Mouse (Mus musculus) forebrain, embryonic 10.5 days (tissue): ENCODE data around the gene Klhl35. TPM values are rescaled to one million over a fixed set of nuclear protein-coding genes. Genes with fewer than 3 reads are reported as not detected.

Experiments
- DNase-seq: peaks from one replicate; pipeline ENCODE4 v3.0.0-alpha.2; 2017; ENCODE audit warnings: low spot score; ENCODE audit errors: extremely low spot score
- H3K27ac ChIP-seq: fragments of 300-500 bp; sonication (generic); 2 replicates; pipeline ENCODE4 v1.5.1; 2016; ENCODE audit warnings: mild to moderate bottlenecking
- H3K27me3 ChIP-seq: fragments of 300-500 bp; sonication (generic); 2 replicates; pipeline ENCODE4 v1.6.1; 2016; ENCODE audit warnings: mild to moderate bottlenecking; ENCODE audit not compliant: poor library complexity, severe bottlenecking
- H3K36me3 ChIP-seq: fragments of 300-500 bp; sonication (generic); replicated peaks from 2 replicates; pipeline ENCODE4 v1.6.1; 2016; ENCODE audit warnings: mild to moderate bottlenecking, moderate library complexity
- H3K4me1 ChIP-seq: fragments of 300-500 bp; sonication (generic); 2 replicates; pipeline ENCODE4 v1.6.1; 2016
- H3K4me3 ChIP-seq: fragments of 300-500 bp; sonication (generic); 2 replicates; pipeline ENCODE4 v1.5.1; 2016; ENCODE audit warnings: mild to moderate bottlenecking, moderate library complexity
- H3K9me3 ChIP-seq: fragments of 300-500 bp; sonication (generic); 2 replicates; pipeline ENCODE4 v1.6.1; 2016; ENCODE audit warnings: mild to moderate bottlenecking, moderate library complexity
- WGBS: fragments of 180-500 bp; shearing (Covaris S2); methylation state at CpG from one replicate; pipeline ENCODE4 v1.1.7; 2016; 5-methylcytosine and 5-hydroxymethylcytosine counted together
- polyA plus RNA-seq: library from polyadenylated mRNA; unstranded; fragments of >200 nt; fragmentation: Nextera tagmentation; extraction: Ambion mirVana; gene quantifications from 2 replicates; pipeline ENCODE4 v1.2.1, GENCODE M21; 2016

Klhl35 gene
- polyA plus RNA-seq, 1 experiment from 2014 or later: 0.97 TPM

- no peak for DNase-seq
- Histone ChIP-seq H3K4me1 (0 out of 2 replicates have a peak, but pooled peaks cover 3% of the 10 kb centered on the region), H3K27ac (0 out of 2 replicates have a peak overlapping the region, but pooled peaks have one; percentile 3), H3K36me3 (peaks cover 22% of the 10 kb centered on the region), H3K27me3 (no peaks in the 10 kb centered on the region), H3K4me3 (no peak overlapping the region), H3K9me3 (no peaks in the 10 kb centered on the region)
- whole genome bisulfite sequencing: 90% methylated on average over 8 of the region's 8 CpGs
Observed at GRCm38 (mm10) chr7:99458849-99459248, 7.0 kb upstream of the Klhl35 start.

GRCm38 (mm10) chr7:99459888-99460652 is 5.7 kb upstream of the Klhl35 start:
- WGBS: 93% methylated on average over 15 of the region's 15 CpGs
- H3K36me3 ChIP-seq: peaks cover 22% of the 10 kb centered on the region
- DNase-seq: no peak
- H3K4me3 ChIP-seq: no peak overlapping the region
- no peaks in the 10 kb centered on the region for H3K9me3 ChIP-seq
- H3K27me3 ChIP-seq: no peaks in the 10 kb centered on the region
- no peak overlapping the region for H3K27ac ChIP-seq
- 0 out of 2 replicates have a peak, but pooled peaks cover 3% of the 10 kb centered on the region for H3K4me1 ChIP-seq

- 74% methylated on average over 2 of the region's 2 CpGs for WGBS
- H3K4me1 ChIP-seq: peaks cover 24% of the 10 kb centered on the region
- no peak overlapping the region for H3K27ac ChIP-seq
- H3K27me3 ChIP-seq: peaks cover 21% of the 10 kb centered on the region
- no peak for DNase-seq
- H3K9me3 ChIP-seq: no peaks in the 10 kb centered on the region
- peaks cover 20% of the 10 kb centered on the region for H3K36me3 ChIP-seq
- H3K4me3 ChIP-seq: no peak overlapping the region
Observed at GRCm38 (mm10) chr7:99463120-99463519, 2.7 kb upstream of the Klhl35 start.

GRCm38 (mm10) chr7:99467916-99468282 is 2.1 kb downstream of the Klhl35 start:
- H3K27me3 ChIP-seq: peaks cover 54% of the 10 kb centered on the region
- H3K9me3 ChIP-seq: no peaks in the 10 kb centered on the region
- peak overlapping the region; percentile 58 for H3K4me3 ChIP-seq
- peaks cover 38% of the 10 kb centered on the region for H3K4me1 ChIP-seq
- WGBS: 30% methylated on average over 11 of the region's 11 CpGs
- H3K36me3 ChIP-seq: peaks cover 23% of the 10 kb centered on the region
- no peak for DNase-seq
- H3K27ac ChIP-seq: peak overlapping the region; percentile 87

GRCm38 (mm10) chr7:99468283-99469132 is 2.7 kb downstream of the Klhl35 start:
- peaks cover 38% of the 10 kb centered on the region for H3K4me1 ChIP-seq
- WGBS: 2% methylated on average over 134 of the region's 145 CpGs

GRCm38 (mm10) chr7:99469680-99470405 is 4.0 kb downstream of the Klhl35 start:
- H3K4me3 ChIP-seq: no peak overlapping the region
- peaks cover 50% of the 10 kb centered on the region for H3K4me1 ChIP-seq
- H3K9me3 ChIP-seq: no peaks in the 10 kb centered on the region
- no peak overlapping the region for H3K27ac ChIP-seq
- peaks cover 54% of the 10 kb centered on the region for H3K27me3 ChIP-seq
- no peak for DNase-seq
- H3K36me3 ChIP-seq: peaks cover 43% of the 10 kb centered on the region
- WGBS: 83% methylated on average over 17 of the region's 17 CpGs

More at GRCm38 (mm10) chr7:99468283-99469132, 2.7 kb downstream of the Klhl35 start:
- Histone ChIP-seq H3K4me3 (peak overlapping the region; percentile 58), H3K9me3 (no peaks in the 10 kb centered on the region), H3K27me3 (peaks cover 54% of the 10 kb centered on the region), H3K27ac (peak overlapping the region; percentile 87), H3K36me3 (peaks cover 29% of the 10 kb centered on the region)
- DNase-seq: peak; percentile 68

- H3K4me3 ChIP-seq: no peak overlapping the region
- H3K36me3 ChIP-seq: peaks cover 60% of the 10 kb centered on the region
- peaks cover 41% of the 10 kb centered on the region for H3K4me1 ChIP-seq
- no peak overlapping the region for H3K27ac ChIP-seq
- 63% methylated on average over 18 of the region's 18 CpGs for WGBS
- peaks cover 48% of the 10 kb centered on the region for H3K27me3 ChIP-seq
- DNase-seq: no peak
- no peaks in the 10 kb centered on the region for H3K9me3 ChIP-seq
Observed at GRCm38 (mm10) chr7:99471578-99471977, 5.8 kb downstream of the Klhl35 start.

- WGBS: 88% methylated on average over 14 of the region's 14 CpGs
Observed at GRCm38 (mm10) chr7:99473638-99474407, 8.0 kb downstream of the Klhl35 start.

GRCm38 (mm10) chr7:99474836-99475561 is 9.2 kb downstream of the Klhl35 start:
- Histone ChIP-seq H3K27me3 (peaks cover 14% of the 10 kb centered on the region), H3K27ac (peak overlapping the region; percentile 70), H3K4me1 (peaks cover 39% of the 10 kb centered on the region), H3K36me3 (peaks cover 94% of the 10 kb centered on the region), H3K4me3 (no peak overlapping the region), H3K9me3 (no peaks in the 10 kb centered on the region)
- WGBS: 76% methylated on average over 12 of the region's 12 CpGs
- no peak for DNase-seq

More at GRCm38 (mm10) chr7:99473638-99474407, 8.0 kb downstream of the Klhl35 start:
- H3K9me3 ChIP-seq: no peaks in the 10 kb centered on the region
- peaks cover 83% of the 10 kb centered on the region for H3K36me3 ChIP-seq
- H3K27me3 ChIP-seq: peaks cover 26% of the 10 kb centered on the region
- peaks cover 34% of the 10 kb centered on the region for H3K4me1 ChIP-seq
- no peak for DNase-seq
- no peak overlapping the region for H3K4me3 ChIP-seq
- H3K27ac ChIP-seq: no peak overlapping the region

GRCm38 (mm10) chr7:99475562-99475911 is 9.7 kb downstream of the Klhl35 start:
- no peak for DNase-seq
- no peak overlapping the region for H3K27ac ChIP-seq
- no peak overlapping the region for H3K4me3 ChIP-seq
- no peaks in the 10 kb centered on the region for H3K9me3 ChIP-seq
- peaks cover 9% of the 10 kb centered on the region for H3K27me3 ChIP-seq
- H3K4me1 ChIP-seq: peaks cover 45% of the 10 kb centered on the region
- peaks cover 98% of the 10 kb centered on the region for H3K36me3 ChIP-seq
- 93% methylated on average over 2 of the region's 2 CpGs for WGBS

GRCm38 (mm10) chr7:99476558-99477114 is 10.8 kb downstream of the Klhl35 start:
- peaks cover 100% of the 10 kb centered on the region for H3K36me3 ChIP-seq
- H3K27ac ChIP-seq: no peak overlapping the region

More at GRCm38 (mm10) chr7:99476558-99477114, 10.8 kb downstream of the Klhl35 start:
- Histone ChIP-seq H3K4me3 (no peak overlapping the region), H3K9me3 (no peaks in the 10 kb centered on the region), H3K27me3 (no peaks in the 10 kb centered on the region), H3K4me1 (peaks cover 56% of the 10 kb centered on the region)
- 47% methylated on average over 3 of the region's 3 CpGs for WGBS
- no peak for DNase-seq
